Mouse (Mus musculus) neural tube, embryonic 12.5 days (tissue): Measurements from ENCODE around the gene Unc50. TPM values are rescaled to one million over a fixed set of nuclear protein-coding genes. Genes with fewer than 3 reads are reported as not detected.

ENCODE experiments used
- ATAC-seq: fragments of 200-750 bp; cut with Nextera tagmentation; 2 replicates; pipeline ENCODE4 v1.8.0; 2017; ENCODE audit warnings: low read depth, mild to moderate bottlenecking, moderate TSS enrichment, moderate library complexity; ENCODE audit not compliant: low FRiP score
- H3K27ac ChIP-seq: fragments of 300-500 bp; sonication (generic); 2 replicates; pipeline ENCODE4 v1.5.1; 2016
- H3K27me3 ChIP-seq: fragments of 300-500 bp; sonication (generic); replicated peaks from 2 replicates; pipeline ENCODE4 v1.6.1; 2016; ENCODE audit warnings: mild to moderate bottlenecking
- H3K36me3 ChIP-seq: fragments of 300-500 bp; sonication (generic); 2 replicates; pipeline ENCODE4 v1.6.1; 2016; ENCODE audit warnings: mild to moderate bottlenecking
- H3K4me1 ChIP-seq: fragments of 300-500 bp; sonication (generic); 2 replicates; pipeline ENCODE4 v1.6.1; 2016
- H3K4me2 ChIP-seq: fragments of 300-500 bp; sonication (generic); replicated peaks from 2 replicates; pipeline ENCODE4 v1.6.1; 2016; ENCODE audit warnings: mild to moderate bottlenecking
- H3K4me3 ChIP-seq: fragments of 300-500 bp; sonication (generic); 2 replicates; pipeline ENCODE4 v1.5.1; 2016
- H3K9ac ChIP-seq: fragments of 300-500 bp; sonication (generic); 2 replicates; pipeline ENCODE4 v1.6.1; 2016; ENCODE audit warnings: mild to moderate bottlenecking
- H3K9me3 ChIP-seq: fragments of 300-500 bp; sonication (generic); 2 replicates; pipeline ENCODE4 v1.6.1; 2016; ENCODE audit warnings: mild to moderate bottlenecking
- WGBS: fragments of 180-500 bp; shearing (Covaris S2); methylation state at CpG from one replicate; pipeline ENCODE4 v1.1.7; 2016; 5-methylcytosine and 5-hydroxymethylcytosine counted together
- polyA plus RNA-seq: library from polyadenylated mRNA; unstranded; fragments of >200 nt; fragmentation: Nextera tagmentation; extraction: Ambion mirVana; gene quantifications from 2 replicates; pipeline ENCODE4 v1.2.1, GENCODE M21; 2016

The Unc50 gene
- polyA plus RNA-seq, 1 experiment from 2014 or later = 108 TPM

DNA sequence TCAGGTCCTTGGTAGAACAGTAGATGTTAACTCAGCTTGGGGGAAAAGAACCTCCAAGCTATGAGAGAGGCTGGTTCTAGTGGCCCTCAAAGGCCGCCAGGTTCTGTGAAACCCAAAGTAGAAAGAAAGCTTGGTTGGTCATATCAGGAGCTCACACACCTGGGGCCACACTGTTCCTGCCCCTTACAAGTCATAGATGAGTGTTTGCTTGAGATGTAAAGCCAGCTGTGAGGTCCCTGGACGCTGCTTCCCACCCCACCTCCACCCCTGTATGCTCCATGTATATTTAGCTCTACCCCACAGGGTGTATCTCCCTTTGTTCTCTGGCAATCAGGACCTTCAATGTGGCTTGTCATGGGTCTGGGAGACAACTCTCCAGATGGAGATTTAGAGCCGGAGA is 21.3 kb upstream of the Unc50 start:
- H3K27me3 ChIP-seq = no peaks in the 10 kb centered on the region
- WGBS = 79% methylated on average over 3 of the region's 3 CpGs

GRCm38 (mm10) chr1:37409647-37410046 is 20.3 kb upstream of the Unc50 start:
- no peak overlapping the region for H3K4me3 ChIP-seq
- H3K27ac ChIP-seq = no peak overlapping the region
- H3K27me3 ChIP-seq = no peaks in the 10 kb centered on the region
- H3K4me2 ChIP-seq = no peak overlapping the region
- no peak overlapping the region for H3K9ac ChIP-seq
- no peaks in the 10 kb centered on the region for H3K9me3 ChIP-seq
- H3K36me3 ChIP-seq = no peaks in the 10 kb centered on the region; the same call in 1 of the 2 replicates
- H3K4me1 ChIP-seq = no peaks in the 10 kb centered on the region
- no peak for ATAC-seq

More for the DNA sequence above, 21.3 kb upstream of the Unc50 start:
- Histone ChIP-seq H3K27ac (no peak overlapping the region), H3K9me3 (no peaks in the 10 kb centered on the region), H3K36me3 (no peaks in the 10 kb centered on the region; the same call in 1 of the 2 replicates), H3K4me1 (no peaks in the 10 kb centered on the region), H3K9ac (no peak overlapping the region), H3K4me2 (no peak overlapping the region), H3K4me3 (no peak overlapping the region)
- no peak for ATAC-seq

DNA sequence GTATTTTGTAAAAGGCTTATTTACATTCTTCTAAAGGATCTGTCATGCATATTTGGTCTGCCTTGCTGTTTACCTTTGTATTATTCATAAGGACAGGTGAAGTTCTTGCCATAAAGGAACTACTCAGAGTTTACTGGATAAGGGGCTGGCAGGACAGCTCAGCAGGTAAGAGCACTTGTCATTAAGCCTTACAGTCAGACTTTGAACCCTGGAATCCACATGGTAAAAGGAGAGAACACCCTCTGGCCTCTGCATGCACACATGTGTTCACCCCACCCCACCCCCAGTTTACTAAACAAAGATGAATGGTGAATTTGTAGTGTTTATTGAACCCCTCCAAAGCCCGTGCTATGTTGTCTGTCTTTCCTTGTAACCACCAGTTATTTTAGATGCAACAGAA is 14.5 kb upstream of the Unc50 start:
- H3K4me2 ChIP-seq = no peak overlapping the region
- peaks cover 25% of the 10 kb centered on the region for H3K36me3 ChIP-seq
- H3K4me1 ChIP-seq = no peaks in the 10 kb centered on the region
- no peak overlapping the region for H3K27ac ChIP-seq
- no peak overlapping the region for H3K4me3 ChIP-seq
- ATAC-seq = no peak
- H3K27me3 ChIP-seq = no peaks in the 10 kb centered on the region
- H3K9ac ChIP-seq = no peak overlapping the region
- no peaks in the 10 kb centered on the region for H3K9me3 ChIP-seq
- 86% methylated on average over 1 of the region's 1 CpGs for WGBS

- Histone ChIP-seq H3K4me3 (no peak overlapping the region), H3K27ac (no peak overlapping the region), H3K9me3 (peaks cover 7% of the 10 kb centered on the region), H3K4me1 (no peaks in the 10 kb centered on the region), H3K4me2 (no peak overlapping the region), H3K27me3 (no peaks in the 10 kb centered on the region), H3K36me3 (peaks cover 33% of the 10 kb centered on the region), H3K9ac (no peak overlapping the region)
- no peak for ATAC-seq
- 100% methylated on average over 1 of the region's 1 CpGs for WGBS
Observed at GRCm38 (mm10) chr1:37419420-37419819, 10.5 kb upstream of the Unc50 start.

DNA sequence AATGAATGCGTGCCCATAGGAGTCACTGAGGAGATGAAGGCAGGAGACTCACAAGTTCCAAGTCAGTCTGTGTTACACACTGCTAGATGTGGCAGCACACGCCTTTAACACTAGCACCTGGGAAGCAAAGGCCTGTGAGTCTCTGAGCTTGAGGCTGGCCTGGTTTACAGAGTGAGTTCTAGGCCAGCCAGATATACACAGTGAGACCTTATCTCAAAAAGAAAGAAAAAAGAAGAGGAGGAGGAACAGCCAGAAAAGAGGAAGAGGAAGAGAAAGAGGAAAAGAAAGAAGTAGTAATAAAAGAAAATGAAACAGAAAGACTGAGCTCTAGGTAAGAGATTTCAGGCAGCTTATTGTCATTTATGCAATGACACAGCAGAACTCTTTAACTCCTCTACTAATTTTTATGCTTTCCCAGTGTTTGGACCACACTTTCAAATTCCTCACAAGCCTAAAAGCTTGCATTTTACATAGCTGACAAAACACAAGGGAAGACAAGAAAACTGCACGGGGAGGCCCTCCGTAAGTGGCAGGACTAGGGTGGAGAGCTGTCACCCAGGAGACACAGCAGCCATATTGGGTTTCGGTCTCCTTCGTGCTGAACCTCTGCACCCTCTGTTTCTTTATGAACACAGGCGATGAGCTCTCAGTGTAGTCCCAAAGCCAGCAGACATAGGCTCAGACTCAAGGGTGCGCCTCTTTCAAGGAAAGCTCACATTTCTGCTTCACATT is 2.6 kb upstream of the Unc50 start:
- H3K27me3 ChIP-seq = no peaks in the 10 kb centered on the region
- no peak overlapping the region for H3K27ac ChIP-seq
- H3K9ac ChIP-seq = no peak overlapping the region
- peaks cover 26% of the 10 kb centered on the region for H3K36me3 ChIP-seq
- 96% methylated on average over 8 of the region's 8 CpGs for WGBS
- H3K4me3 ChIP-seq = no peak overlapping the region
- no peak overlapping the region for H3K4me2 ChIP-seq
- H3K9me3 ChIP-seq = peaks cover 7% of the 10 kb centered on the region
- peaks cover 23% of the 10 kb centered on the region for H3K4me1 ChIP-seq
- ATAC-seq = no peak

GRCm38 (mm10) chr1:37428911-37429310 is 1.0 kb upstream of the Unc50 start:
- 78% methylated on average over 2 of the region's 2 CpGs for WGBS
- peak overlapping the region; percentile 87 for H3K4me3 ChIP-seq
- H3K27me3 ChIP-seq = no peaks in the 10 kb centered on the region
- no peak for ATAC-seq
- peaks cover 23% of the 10 kb centered on the region for H3K4me1 ChIP-seq
- H3K4me2 ChIP-seq = peak overlapping the region; percentile 72
- no peak overlapping the region for H3K27ac ChIP-seq
- peaks cover 37% of the 10 kb centered on the region for H3K36me3 ChIP-seq
- peaks cover 5% of the 10 kb centered on the region for H3K9me3 ChIP-seq
- H3K9ac ChIP-seq = no peak overlapping the region

- WGBS = 3% methylated on average over 40 of the region's 40 CpGs
- peaks cover 35% of the 10 kb centered on the region for H3K36me3 ChIP-seq
- peak overlapping the region; percentile 91 for H3K9ac ChIP-seq
Observed at GRCm38 (mm10) chr1:37430297-37430840, 430 bp downstream of the Unc50 start.

DNA sequence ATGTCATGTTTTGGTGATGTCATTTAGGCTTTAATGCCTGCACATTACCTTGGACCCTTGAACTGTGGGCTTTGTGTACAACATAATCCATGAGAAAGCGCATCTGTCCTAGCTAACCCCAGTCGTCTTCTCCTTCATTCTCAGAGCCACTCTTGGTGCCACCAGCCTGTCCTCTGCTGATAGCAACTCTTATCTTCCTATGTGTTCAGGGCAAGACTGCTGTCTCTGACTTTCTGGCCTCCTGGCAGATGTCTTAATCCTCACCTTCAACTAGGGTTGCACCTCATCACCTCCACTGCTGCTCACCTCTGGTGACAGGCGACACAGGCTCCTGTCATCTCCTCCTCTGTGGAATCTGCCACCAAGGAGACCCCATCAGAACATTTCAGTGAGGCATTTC is 6.5 kb downstream of the Unc50 start:
- H3K9me3 ChIP-seq = no peaks in the 10 kb centered on the region

More at GRCm38 (mm10) chr1:37430297-37430840, 430 bp downstream of the Unc50 start:
- no peak overlapping the region for H3K27ac ChIP-seq
- peaks cover 23% of the 10 kb centered on the region for H3K4me1 ChIP-seq
- no peaks in the 10 kb centered on the region for H3K27me3 ChIP-seq
- H3K4me2 ChIP-seq = peak overlapping the region; percentile 72
- no peaks in the 10 kb centered on the region for H3K9me3 ChIP-seq
- H3K4me3 ChIP-seq = peak overlapping the region; percentile 87
- ATAC-seq = peak; percentile 56

GRCm38 (mm10) chr1:37442848-37443835 is 13.2 kb downstream of the Unc50 start:
- no peaks in the 10 kb centered on the region for H3K4me1 ChIP-seq
- H3K36me3 ChIP-seq = peaks cover 40% of the 10 kb centered on the region
- H3K27ac ChIP-seq = no peak overlapping the region
- no peak for ATAC-seq
- no peak overlapping the region for H3K4me3 ChIP-seq
- no peaks in the 10 kb centered on the region for H3K27me3 ChIP-seq
- no peaks in the 10 kb centered on the region for H3K9me3 ChIP-seq
- WGBS = 93% methylated on average over 16 of the region's 16 CpGs
- no peak overlapping the region for H3K9ac ChIP-seq
- H3K4me2 ChIP-seq = no peak overlapping the region

More for the DNA sequence above, 6.5 kb downstream of the Unc50 start:
- no peak overlapping the region for H3K27ac ChIP-seq
- H3K4me2 ChIP-seq = no peak overlapping the region
- H3K9ac ChIP-seq = no peak overlapping the region
- H3K4me1 ChIP-seq = peaks cover 8% of the 10 kb centered on the region
- 94% methylated on average over 3 of the region's 3 CpGs for WGBS
- no peak for ATAC-seq
- no peaks in the 10 kb centered on the region for H3K27me3 ChIP-seq
- no peak overlapping the region for H3K4me3 ChIP-seq
- H3K36me3 ChIP-seq = peaks cover 77% of the 10 kb centered on the region

- Histone ChIP-seq H3K4me2 (no peak overlapping the region), H3K4me1 (no peaks in the 10 kb centered on the region), H3K9me3 (no peaks in the 10 kb centered on the region), H3K27ac (no peak overlapping the region), H3K36me3 (peaks cover 5% of the 10 kb centered on the region), H3K9ac (no peak overlapping the region), H3K27me3 (no peaks in the 10 kb centered on the region), H3K4me3 (no peak overlapping the region)
- WGBS = 84% methylated on average over 10 of the region's 10 CpGs
- no peak for ATAC-seq
Observed at GRCm38 (mm10) chr1:37448361-37449095, 18.6 kb downstream of the Unc50 start.

DNA sequence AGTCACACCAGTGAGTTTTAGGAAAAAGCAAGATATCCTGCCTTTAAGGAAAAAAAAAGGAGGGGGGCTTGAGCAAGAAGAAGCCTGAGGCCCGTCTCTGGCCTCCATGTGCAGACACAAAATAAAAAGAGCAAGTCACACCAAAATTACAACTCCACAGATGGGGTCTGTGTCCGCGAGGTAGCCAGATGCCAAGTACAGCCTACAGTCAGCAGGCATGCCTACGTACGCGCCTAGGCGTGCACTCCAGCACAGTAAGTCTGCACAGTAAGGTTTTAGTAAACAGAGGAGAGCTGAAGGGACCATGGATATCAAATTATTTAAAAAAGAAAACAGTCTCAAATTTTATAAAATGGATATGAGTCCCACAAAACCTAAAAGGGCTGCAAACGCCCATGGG is 21.3 kb downstream of the Unc50 start:
- no peaks in the 10 kb centered on the region for H3K27me3 ChIP-seq
- H3K27ac ChIP-seq = no peak overlapping the region
- H3K9me3 ChIP-seq = no peaks in the 10 kb centered on the region
- 91% methylated on average over 8 of the region's 8 CpGs for WGBS
- no peaks in the 10 kb centered on the region for H3K4me1 ChIP-seq
- no peak overlapping the region for H3K9ac ChIP-seq
- no peak overlapping the region for H3K4me2 ChIP-seq
- peaks cover 5% of the 10 kb centered on the region for H3K36me3 ChIP-seq
- no peak for ATAC-seq
- H3K4me3 ChIP-seq = no peak overlapping the region
